Mouse (Mus musculus) forebrain, postnatal 0 days (tissue): ENCODE results near the gene Magi2. TPM values are rescaled to one million over a fixed set of nuclear protein-coding genes. Genes with fewer than 3 reads are reported as not detected.

Source experiments
- ATAC-seq: fragments of 200-750 bp; cut with Nextera tagmentation; 2 replicates; pipeline ENCODE4 v1.8.0; 2017; ENCODE audit warnings: mild to moderate bottlenecking, moderate library complexity
- DNase-seq: peaks from one replicate; pipeline ENCODE4 v3.0.0-alpha.2; 2015
- H3K27ac ChIP-seq: fragments of 300-500 bp; sonication (generic); 2 replicates; pipeline ENCODE4 v1.5.1; 2014; ENCODE audit warnings: low read depth, mild to moderate bottlenecking, antibody characterized with exemption, low read length, moderate library complexity, mixed read lengths
- H3K27me3 ChIP-seq: fragments of 300-500 bp; sonication (generic); 2 replicates; pipeline ENCODE4 v1.6.1; 2014; ENCODE audit warnings: mild to moderate bottlenecking, low read length, mixed read lengths; ENCODE audit not compliant: insufficient read depth
- H3K36me3 ChIP-seq: fragments of 300-500 bp; sonication (generic); 2 replicates; pipeline ENCODE4 v1.6.1; 2014; ENCODE audit warnings: mild to moderate bottlenecking, moderate library complexity; ENCODE audit not compliant: insufficient read depth
- H3K4me1 ChIP-seq: fragments of 300-500 bp; sonication (generic); 2 replicates; pipeline ENCODE4 v1.6.1; 2014; ENCODE audit warnings: antibody characterized with exemption; ENCODE audit not compliant: insufficient read depth
- H3K4me2 ChIP-seq: fragments of 300-500 bp; sonication (generic); 2 replicates; pipeline ENCODE4 v1.6.1; 2014; ENCODE audit warnings: low read depth, mild to moderate bottlenecking, moderate library complexity
- H3K4me3 ChIP-seq: fragments of 300-500 bp; sonication (generic); 2 replicates; pipeline ENCODE4 v1.5.1; 2014; ENCODE audit warnings: low read depth, low read length, mixed read lengths
- H3K9ac ChIP-seq: fragments of 300-500 bp; sonication (generic); 2 replicates; pipeline ENCODE4 v1.6.1; 2014; ENCODE audit warnings: mild to moderate bottlenecking
- H3K9me3 ChIP-seq: fragments of 300-500 bp; sonication (generic); 2 replicates; pipeline ENCODE4 v1.6.1; 2016; ENCODE audit warnings: low read length
- CTCF ChIP-seq: sonication (generic); IDR thresholded peaks from 2 replicates; pipeline ENCODE4 v1.5.1; 2016; ENCODE audit warnings: antibody characterized with exemption, control low read depth, low read depth
- WGBS: fragments of 180-500 bp; shearing (Covaris S2); extraction: QIAGEN DNeasy Blood & Tissue Kit; methylation state at CpG from one replicate; pipeline ENCODE4 v1.1.7; 2014; 5-methylcytosine and 5-hydroxymethylcytosine counted together
- polyA plus RNA-seq: library from polyadenylated mRNA; unstranded; fragments of >200 nt; fragmentation: Nextera tagmentation; extraction: Ambion mirVana; gene quantifications from 2 replicates; pipeline ENCODE4 v1.2.1, GENCODE M21; 2015
- total RNA-seq: library from RNA; depleted of rRNA; stranded (reverse); fragments of >200 nt; gene quantifications from 2 replicates; pipeline ENCODE4 v1.2.3, GENCODE M21; 2014

Gene Magi2
- total and polyA plus RNA-seq, 2 experiments from 2014 or later = 17.0 to 62.6 TPM

GRCm38 (mm10) chr5:19429290-19429689 is 202.5 kb downstream of the Magi2 start:
- WGBS = 16% methylated on average over 2 of the region's 2 CpGs
- DNase-seq (peak; percentile 78), ATAC-seq (peak; percentile 71; the same call in 1 of the 2 replicates)
- Histone ChIP-seq H3K27me3 (no peaks in the 10 kb centered on the region), H3K4me3 (no peak overlapping the region), H3K4me2 (no peak overlapping the region), H3K27ac (no peak overlapping the region), H3K36me3 (no peaks in the 10 kb centered on the region), H3K4me1 (no peaks in the 10 kb centered on the region), H3K9me3 (no peaks in the 10 kb centered on the region), H3K9ac (no peak overlapping the region)
- TF ChIP-seq CTCF = peak; percentile 74

GRCm38 (mm10) chr5:19462541-19462940 is 235.7 kb downstream of the Magi2 start:
- Histone ChIP-seq H3K27me3 (no peaks in the 10 kb centered on the region), H3K9me3 (no peaks in the 10 kb centered on the region), H3K4me3 (no peak overlapping the region), H3K4me1 (no peaks in the 10 kb centered on the region), H3K4me2 (no peak overlapping the region), H3K9ac (no peak overlapping the region), H3K27ac (no peak overlapping the region), H3K36me3 (no peaks in the 10 kb centered on the region)
- no peak for ATAC-seq
- TF ChIP-seq CTCF = no peak
- no peak for DNase-seq

DNA sequence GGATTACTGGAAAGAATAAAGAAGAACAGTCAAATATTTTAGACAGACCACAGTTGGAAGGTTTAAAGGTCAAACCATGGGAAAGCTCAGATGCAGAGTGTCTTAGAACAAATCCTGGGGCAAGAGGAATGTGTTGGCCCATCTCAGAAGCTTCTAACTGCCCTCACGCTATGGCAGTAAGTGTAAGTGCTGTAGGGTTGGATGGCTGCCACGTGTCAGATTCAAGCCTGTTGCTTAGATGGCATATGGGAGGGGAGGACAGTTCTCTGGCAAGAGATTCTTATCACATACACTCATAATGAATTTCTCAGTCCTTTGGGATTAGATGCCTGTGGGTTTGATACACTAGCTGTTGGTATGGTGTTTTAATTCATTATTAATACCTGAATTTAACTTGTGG is 238.5 kb downstream of the Magi2 start:
- 47% methylated on average over 2 of the region's 2 CpGs for WGBS
- Histone ChIP-seq H3K27me3 (no peaks in the 10 kb centered on the region), H3K4me3 (no peak overlapping the region), H3K27ac (no peak overlapping the region), H3K9me3 (no peaks in the 10 kb centered on the region), H3K4me2 (no peak overlapping the region), H3K36me3 (no peaks in the 10 kb centered on the region), H3K4me1 (no peaks in the 10 kb centered on the region), H3K9ac (no peak overlapping the region)
- no peak for TF ChIP-seq CTCF
- no peak for DNase-seq
- ATAC-seq = no peak

DNA sequence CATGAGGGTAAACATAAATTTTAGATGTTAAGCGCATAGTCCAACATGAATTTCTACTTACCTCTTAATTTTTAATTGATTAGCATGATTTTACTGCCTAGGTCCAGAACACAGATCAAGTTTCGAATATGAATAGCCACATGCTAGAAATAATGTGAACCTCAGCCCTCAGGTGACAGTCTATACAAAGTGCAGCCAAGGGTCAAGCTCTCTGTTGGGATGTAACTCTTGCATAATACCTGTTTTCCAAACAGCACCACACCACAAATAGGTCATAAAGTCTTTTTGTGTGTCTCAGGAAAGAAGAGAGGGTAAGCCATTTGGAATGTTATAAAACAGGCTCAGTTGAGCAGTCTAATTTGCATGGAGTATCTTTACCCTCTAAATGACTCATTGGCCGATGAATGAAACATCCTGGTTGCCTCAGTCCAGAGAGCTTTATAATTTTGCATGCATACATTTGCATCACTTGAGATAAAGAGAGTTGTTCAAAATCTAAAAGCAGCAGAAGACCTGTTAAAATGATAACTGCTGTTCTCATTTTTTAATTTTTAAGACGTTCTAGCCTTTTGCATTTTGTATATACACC is 246.1 kb downstream of the Magi2 start:
- no peaks in the 10 kb centered on the region for H3K27me3 ChIP-seq
- H3K4me2 ChIP-seq = no peak overlapping the region
- H3K27ac ChIP-seq = no peak overlapping the region
- no peak overlapping the region for H3K9ac ChIP-seq
- DNase-seq (no peak), ATAC-seq (no peak)
- H3K9me3 ChIP-seq = no peaks in the 10 kb centered on the region
- no peaks in the 10 kb centered on the region for H3K36me3 ChIP-seq
- no peak overlapping the region for H3K4me3 ChIP-seq
- H3K4me1 ChIP-seq = no peaks in the 10 kb centered on the region
- no peak for TF ChIP-seq CTCF
- WGBS = 75% methylated on average over 4 of the region's 4 CpGs

- DNase-seq (peak; percentile 20), ATAC-seq (no peak)
- 82% methylated on average over 3 of the region's 3 CpGs for WGBS
- Histone ChIP-seq H3K27me3 (no peaks in the 10 kb centered on the region), H3K27ac (no peak overlapping the region), H3K4me2 (no peak overlapping the region), H3K4me1 (no peaks in the 10 kb centered on the region), H3K9ac (no peak overlapping the region), H3K9me3 (no peaks in the 10 kb centered on the region), H3K36me3 (no peaks in the 10 kb centered on the region), H3K4me3 (no peak overlapping the region)
- no peak for TF ChIP-seq CTCF
These were observed 256.1 kb downstream of the Magi2 start for GRCm38 (mm10) chr5:19482981-19483380.

DNA sequence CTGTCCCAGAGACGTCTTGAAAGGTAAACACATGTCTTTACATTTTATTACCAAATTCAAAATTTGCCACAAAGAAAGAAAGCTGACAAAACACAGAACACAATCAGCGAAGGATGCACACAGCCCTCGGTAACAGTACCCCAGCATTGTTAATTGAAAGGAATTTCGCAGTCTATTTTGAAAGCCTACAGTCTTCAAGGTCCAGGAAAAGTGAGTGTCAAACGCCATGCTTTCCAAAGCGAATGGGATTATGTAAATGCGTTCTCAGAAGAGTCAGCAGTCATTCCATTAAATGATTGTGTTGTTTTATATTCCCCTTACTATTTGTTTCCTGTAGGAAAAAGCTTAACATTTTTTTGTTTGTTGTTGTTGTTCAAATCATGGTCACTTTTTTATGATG is 261.1 kb downstream of the Magi2 start:
- no peak overlapping the region for H3K9ac ChIP-seq
- no peak overlapping the region for H3K27ac ChIP-seq
- no peaks in the 10 kb centered on the region for H3K27me3 ChIP-seq
- no peak for TF ChIP-seq CTCF
- no peaks in the 10 kb centered on the region for H3K4me1 ChIP-seq
- WGBS = 13% methylated on average over 7 of the region's 7 CpGs
- no peaks in the 10 kb centered on the region for H3K36me3 ChIP-seq
- ATAC-seq (no peak), DNase-seq (no peak)
- H3K9me3 ChIP-seq = no peaks in the 10 kb centered on the region
- no peak overlapping the region for H3K4me3 ChIP-seq
- no peak overlapping the region for H3K4me2 ChIP-seq

DNA sequence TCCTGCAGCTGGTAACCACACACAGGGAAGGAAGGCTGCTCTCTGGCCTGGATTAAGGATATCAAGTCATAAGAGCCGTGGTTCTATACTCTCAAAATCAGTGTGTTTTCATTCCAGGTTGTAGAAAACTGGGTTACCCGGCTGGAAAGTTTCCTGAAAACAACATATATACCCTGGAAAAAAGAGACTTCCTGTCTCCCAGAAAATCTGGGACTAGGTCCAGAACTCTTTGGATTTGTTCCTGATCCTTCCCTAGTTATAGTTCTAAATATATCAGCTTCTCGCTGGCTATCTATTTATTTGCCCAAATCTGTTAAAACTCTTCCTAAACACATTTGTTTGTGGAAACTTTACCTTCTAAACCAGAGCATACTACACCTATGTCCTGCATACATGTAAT is 274.2 kb downstream of the Magi2 start:
- WGBS = 58% methylated on average over 3 of the region's 3 CpGs
- no peak overlapping the region for H3K4me2 ChIP-seq
- no peaks in the 10 kb centered on the region for H3K9me3 ChIP-seq
- no peaks in the 10 kb centered on the region for H3K36me3 ChIP-seq
- H3K4me3 ChIP-seq = no peak overlapping the region
- H3K27ac ChIP-seq = no peak overlapping the region
- no peaks in the 10 kb centered on the region for H3K27me3 ChIP-seq
- TF ChIP-seq CTCF = no peak
- H3K9ac ChIP-seq = no peak overlapping the region
- ATAC-seq (no peak), DNase-seq (peak; percentile 65)
- no peaks in the 10 kb centered on the region for H3K4me1 ChIP-seq
